Mouse (Mus musculus): ENCODE results near the gene Chaf1b. TPM values are rescaled to one million over a fixed set of nuclear protein-coding genes. Genes with fewer than 3 reads are reported as not detected.
A peak's percentile ranks its signal among the peaks of the same experiment; 100 is the strongest.

Gene Chaf1b
- polyA plus RNA-seq, 1 experiment from 2014 or later: 78.0 TPM

GRCm38 (mm10) chr16:93915338-93915849 is 31.7 kb downstream of the Chaf1b start:
- ATAC-seq (ENCODE audit: insufficient number of reproducible peaks, insufficient read depth, low FRiP score, low TSS enrichment, low read depth): no peak
- no peaks in the 10 kb centered on the region for H3K36me3 ChIP-seq
- 33% methylated on average over 10 of the region's 10 CpGs for WGBS
- H3K27me3 ChIP-seq: no peaks in the 10 kb centered on the region
- no peaks in the 10 kb centered on the region for H3K9me3 ChIP-seq
- H3K4me1 ChIP-seq: 0 out of 2 replicates have a peak, but pooled peaks cover 6% of the 10 kb centered on the region
- no peak overlapping the region for H3K9ac ChIP-seq
- no peak overlapping the region for H3K4me2 ChIP-seq
- no peak overlapping the region for H3K27ac ChIP-seq
- H3K4me3 ChIP-seq: no peak overlapping the region

- no peaks in the 10 kb centered on the region for H3K9me3 ChIP-seq
- 0 out of 2 replicates have a peak, but pooled peaks cover 6% of the 10 kb centered on the region for H3K4me1 ChIP-seq
- no peak; the same call in 1 of the 2 replicates for ATAC-seq (ENCODE audit: insufficient number of reproducible peaks, insufficient read depth, low FRiP score, low TSS enrichment, low read depth)
- H3K9ac ChIP-seq: no peak overlapping the region
- WGBS: 31% methylated on average over 22 of the region's 22 CpGs
- H3K27ac ChIP-seq: no peak overlapping the region
- H3K4me3 ChIP-seq: no peak overlapping the region
- no peaks in the 10 kb centered on the region for H3K36me3 ChIP-seq
- H3K27me3 ChIP-seq: no peaks in the 10 kb centered on the region
- H3K4me2 ChIP-seq: peak overlapping the region; percentile 43
Observed at GRCm38 (mm10) chr16:93917712-93918678, 34.3 kb downstream of the Chaf1b start.

- Histone ChIP-seq H3K27me3 (no peaks in the 10 kb centered on the region), H3K4me2 (peak overlapping the region; percentile 43), H3K27ac (no peak overlapping the region), H3K36me3 (no peaks in the 10 kb centered on the region), H3K9me3 (no peaks in the 10 kb centered on the region), H3K4me3 (no peak overlapping the region), H3K9ac (no peak overlapping the region), H3K4me1 (0 out of 2 replicates have a peak, but pooled peaks cover 6% of the 10 kb centered on the region)
- WGBS: 62% methylated on average over 8 of the region's 8 CpGs
- ATAC-seq (ENCODE audit: insufficient number of reproducible peaks, insufficient read depth, low FRiP score, low TSS enrichment, low read depth): no peak
Observed at GRCm38 (mm10) chr16:93918679-93919060, 35.0 kb downstream of the Chaf1b start.

GRCm38 (mm10) chr16:93919189-93919588 is 35.5 kb downstream of the Chaf1b start:
- H3K27me3 ChIP-seq: no peaks in the 10 kb centered on the region
- H3K4me2 ChIP-seq: no peak overlapping the region
- H3K9me3 ChIP-seq: no peaks in the 10 kb centered on the region
- H3K4me1 ChIP-seq: 0 out of 2 replicates have a peak, but pooled peaks cover 6% of the 10 kb centered on the region
- ATAC-seq (ENCODE audit: insufficient number of reproducible peaks, insufficient read depth, low FRiP score, low TSS enrichment, low read depth): no peak
- H3K27ac ChIP-seq: no peak overlapping the region
- H3K9ac ChIP-seq: no peak overlapping the region
- no peaks in the 10 kb centered on the region for H3K36me3 ChIP-seq
- WGBS: 81% methylated on average over 20 of the region's 20 CpGs
- H3K4me3 ChIP-seq: no peak overlapping the region

- H3K27ac ChIP-seq: no peak overlapping the region
- no peak overlapping the region for H3K4me2 ChIP-seq
- 60% methylated on average over 4 of the region's 4 CpGs for WGBS
- ATAC-seq (ENCODE audit: insufficient number of reproducible peaks, insufficient read depth, low FRiP score, low TSS enrichment, low read depth): no peak
- H3K4me1 ChIP-seq: 0 out of 2 replicates have a peak, but pooled peaks cover 6% of the 10 kb centered on the region
- H3K9me3 ChIP-seq: no peaks in the 10 kb centered on the region
- H3K4me3 ChIP-seq: no peak overlapping the region
- no peak overlapping the region for H3K9ac ChIP-seq
- H3K27me3 ChIP-seq: no peaks in the 10 kb centered on the region
- no peaks in the 10 kb centered on the region for H3K36me3 ChIP-seq
Observed at GRCm38 (mm10) chr16:93920673-93921072, 37.0 kb downstream of the Chaf1b start.

- H3K27me3 ChIP-seq: no peaks in the 10 kb centered on the region
- ATAC-seq (ENCODE audit: insufficient number of reproducible peaks, insufficient read depth, low FRiP score, low TSS enrichment, low read depth): no peak
Observed at GRCm38 (mm10) chr16:93922835-93923389, 39.2 kb downstream of the Chaf1b start.

GRCm38 (mm10) chr16:93923788-93924187 is 40.1 kb downstream of the Chaf1b start:
- Histone ChIP-seq H3K36me3 (no peaks in the 10 kb centered on the region), H3K4me1 (0 out of 2 replicates have a peak, but pooled peaks cover under 1% of the 10 kb centered on the region), H3K27me3 (no peaks in the 10 kb centered on the region), H3K9me3 (no peaks in the 10 kb centered on the region), H3K4me2 (no peak overlapping the region), H3K9ac (no peak overlapping the region), H3K4me3 (no peak overlapping the region), H3K27ac (no peak overlapping the region)
- ATAC-seq (ENCODE audit: insufficient number of reproducible peaks, insufficient read depth, low FRiP score, low TSS enrichment, low read depth): no peak
- WGBS: 69% methylated on average over 7 of the region's 7 CpGs

More at GRCm38 (mm10) chr16:93922835-93923389, 39.2 kb downstream of the Chaf1b start:
- Histone ChIP-seq H3K4me1 (0 out of 2 replicates have a peak, but pooled peaks cover 5% of the 10 kb centered on the region), H3K36me3 (no peaks in the 10 kb centered on the region), H3K9me3 (no peaks in the 10 kb centered on the region), H3K4me2 (no peak overlapping the region), H3K9ac (no peak overlapping the region), H3K4me3 (no peak overlapping the region), H3K27ac (no peak overlapping the region)
- WGBS: 69% methylated on average over 5 of the region's 5 CpGs

GRCm38 (mm10) chr16:93925684-93926247 is 42.1 kb downstream of the Chaf1b start:
- H3K4me1 ChIP-seq: no peaks in the 10 kb centered on the region
- H3K27ac ChIP-seq: no peak overlapping the region
- WGBS: 75% methylated on average over 8 of the region's 8 CpGs
- ATAC-seq (ENCODE audit: insufficient number of reproducible peaks, insufficient read depth, low FRiP score, low TSS enrichment, low read depth): no peak
- no peaks in the 10 kb centered on the region for H3K36me3 ChIP-seq
- no peaks in the 10 kb centered on the region for H3K27me3 ChIP-seq
- no peak overlapping the region for H3K4me3 ChIP-seq
- no peak overlapping the region for H3K4me2 ChIP-seq
- H3K9me3 ChIP-seq: no peaks in the 10 kb centered on the region
- no peak overlapping the region for H3K9ac ChIP-seq

- H3K27me3 ChIP-seq: peaks cover 7% of the 10 kb centered on the region
- H3K27ac ChIP-seq: no peak overlapping the region
- no peak for ATAC-seq (ENCODE audit: insufficient number of reproducible peaks, insufficient read depth, low FRiP score, low TSS enrichment, low read depth)
- H3K36me3 ChIP-seq: no peaks in the 10 kb centered on the region
- H3K4me2 ChIP-seq: no peak overlapping the region
- no peaks in the 10 kb centered on the region for H3K9me3 ChIP-seq
- no peak overlapping the region for H3K4me3 ChIP-seq
- peaks cover 11% of the 10 kb centered on the region; the same call in 1 of the 2 replicates for H3K4me1 ChIP-seq
- no peak overlapping the region for H3K9ac ChIP-seq
- WGBS: 90% methylated on average over 17 of the region's 17 CpGs
Observed at GRCm38 (mm10) chr16:93929370-93930032, 45.8 kb downstream of the Chaf1b start.

- ATAC-seq (ENCODE audit: insufficient number of reproducible peaks, insufficient read depth, low FRiP score, low TSS enrichment, low read depth): no peak
- H3K9ac ChIP-seq: no peak overlapping the region
- peak overlapping the region; percentile 21; the same call in 1 of the 2 replicates for H3K4me2 ChIP-seq
- peaks cover 20% of the 10 kb centered on the region for H3K4me1 ChIP-seq
- H3K27me3 ChIP-seq: peaks cover 34% of the 10 kb centered on the region
- no peak overlapping the region; the same call in 1 of the 2 replicates for H3K27ac ChIP-seq
- WGBS: 28% methylated on average over 17 of the region's 17 CpGs
- no peaks in the 10 kb centered on the region for H3K36me3 ChIP-seq
- no peaks in the 10 kb centered on the region for H3K9me3 ChIP-seq
- no peak overlapping the region for H3K4me3 ChIP-seq
Observed at GRCm38 (mm10) chr16:93932185-93933168, 48.8 kb downstream of the Chaf1b start.

All from embryonic facial prominence, embryonic 13.5 days (tissue).